Mouse (Mus musculus): ENCODE data around the gene Bloc1s5.

The Bloc1s5 gene

GRCm38 (mm10) chr13:38616887-38617286 lies 18.0 kb downstream of the Bloc1s5 start:
- no peak for DNase-seq

- DNase-seq = no peak
Measured at GRCm38 (mm10) chr13:38615656-38616055, 19.3 kb downstream of the Bloc1s5 start.

GRCm38 (mm10) chr13:38614298-38614697 lies 20.6 kb downstream of the Bloc1s5 start:
- DNase-seq = no peak

- DNase-seq = no peak
Measured at GRCm38 (mm10) chr13:38613583-38613982, 21.3 kb downstream of the Bloc1s5 start.

- no peak for DNase-seq
Measured at GRCm38 (mm10) chr13:38612608-38613007, 22.3 kb downstream of the Bloc1s5 start.

- DNase-seq = no peak
Measured at GRCm38 (mm10) chr13:38612179-38612578, 22.7 kb downstream of the Bloc1s5 start.

GRCm38 (mm10) chr13:38610336-38610735 lies 24.6 kb downstream of the Bloc1s5 start:
- no peak for DNase-seq

- no peak for DNase-seq
Measured at GRCm38 (mm10) chr13:38607130-38607529, 27.8 kb downstream of the Bloc1s5 start.

GRCm38 (mm10) chr13:38605353-38605752 lies 29.6 kb downstream of the Bloc1s5 start:
- no peak for DNase-seq

- no peak for DNase-seq
Measured at GRCm38 (mm10) chr13:38602966-38603365, 31.9 kb downstream of the Bloc1s5 start.

- no peak for DNase-seq
Measured at GRCm38 (mm10) chr13:38602243-38602832, 32.6 kb downstream of the Bloc1s5 start.

GRCm38 (mm10) chr13:38600811-38601210 lies 34.1 kb downstream of the Bloc1s5 start:
- DNase-seq = no peak

GRCm38 (mm10) chr13:38597076-38597475 lies 37.8 kb downstream of the Bloc1s5 start:
- DNase-seq = no peak

- no peak for DNase-seq
Measured at GRCm38 (mm10) chr13:38596461-38596860, 38.4 kb downstream of the Bloc1s5 start.

- DNase-seq = no peak
Measured at GRCm38 (mm10) chr13:38593114-38593513, 41.8 kb downstream of the Bloc1s5 start.

GRCm38 (mm10) chr13:38587350-38587749 lies 47.6 kb downstream of the Bloc1s5 start:
- DNase-seq = no peak

GRCm38 (mm10) chr13:38586451-38586850 lies 48.5 kb downstream of the Bloc1s5 start:
- DNase-seq = no peak

GRCm38 (mm10) chr13:38582768-38583167 lies 52.1 kb downstream of the Bloc1s5 start:
- no peak for DNase-seq

GRCm38 (mm10) chr13:38580601-38581457 lies 54.1 kb downstream of the Bloc1s5 start:
- DNase-seq = no peak

- DNase-seq = no peak
Measured at GRCm38 (mm10) chr13:38579971-38580600, 54.8 kb downstream of the Bloc1s5 start.

GRCm38 (mm10) chr13:38574668-38575067 lies 60.2 kb downstream of the Bloc1s5 start:
- no peak for DNase-seq

- DNase-seq = no peak
Measured at GRCm38 (mm10) chr13:38573281-38573680, 61.6 kb downstream of the Bloc1s5 start.

- no peak for DNase-seq
Measured at GRCm38 (mm10) chr13:38565245-38565644, 69.7 kb downstream of the Bloc1s5 start.

GRCm38 (mm10) chr13:38554611-38555010 lies 80.3 kb downstream of the Bloc1s5 start:
- no peak for DNase-seq
